Comparison of ENCODE assay signal across 17 mouse cellular contexts in genomic region chr4:72060605-72061352, GRCm38 (mm10).
A peak's percentile ranks its signal among the peaks of the same experiment; 100 is the strongest.
DNase-seq lines count a peak whose midpoint lies in the region; ATAC-seq and TF ChIP-seq lines count a peak whose summit lies in the region.
"Had no signal": no experiment of that assay in that cellular context is flagged by ENCODE, and none has a peak within 500 bp of the region (broad histone marks: within the 10 kb centered on the region; RNA-seq: fewer than 3 reads in every experiment).

No protein-coding gene starts in this region.

- TF ChIP-seq POLR2A in brain, embryonic 14.5 days (IDR thresholded peaks at IDR 0.05; ENCODE audit: borderline replicate concordance, extremely low read depth, insufficient read depth, insufficient read length, poor library complexity, severe bottlenecking), result no peak

- no peaks in the 10 kb centered on the region for H3K9me3 ChIP-seq in heart, embryonic 12.5 days (replicated peaks)
- H3K9me3 ChIP-seq in neural tube, embryonic 15.5 days (replicated peaks), result no peaks in the 10 kb centered on the region
- H3K9me3 ChIP-seq: limb, embryonic 15.5 days; midbrain, embryonic 10.5 days had no signal

- H3K27ac ChIP-seq in heart, embryonic 12.5 days (ENCODE audit: poor library complexity, severe bottlenecking), result no peak overlapping the region
- no peak overlapping the region for H3K27ac ChIP-seq in neural tube, embryonic 15.5 days (replicated peaks)
- H3K27ac ChIP-seq: limb, embryonic 15.5 days; midbrain, embryonic 10.5 days had no signal

- H3K4me3 ChIP-seq in heart, embryonic 12.5 days, result no peak overlapping the region
- no peak overlapping the region for H3K4me3 ChIP-seq in neural tube, embryonic 15.5 days (replicated peaks)
- H3K4me3 ChIP-seq: limb, embryonic 15.5 days; midbrain, embryonic 10.5 days had no signal

- no peaks in the 10 kb centered on the region for H3K36me3 ChIP-seq in heart, embryonic 12.5 days
- H3K36me3 ChIP-seq in neural tube, embryonic 15.5 days, result no peaks in the 10 kb centered on the region
- H3K36me3 ChIP-seq: limb, embryonic 15.5 days; midbrain, embryonic 10.5 days had no signal

- H3K4me1 ChIP-seq in heart, embryonic 12.5 days (replicated peaks), result no peaks in the 10 kb centered on the region
- H3K4me1 ChIP-seq in neural tube, embryonic 15.5 days, result no peaks in the 10 kb centered on the region
- H3K4me1 ChIP-seq: limb, embryonic 15.5 days; midbrain, embryonic 10.5 days had no signal

- no peaks in the 10 kb centered on the region for H3K27me3 ChIP-seq in heart, embryonic 12.5 days (replicated peaks)
- no peaks in the 10 kb centered on the region for H3K27me3 ChIP-seq in neural tube, embryonic 15.5 days (replicated peaks)
- H3K27me3 ChIP-seq: limb, embryonic 15.5 days had no signal

- no peak overlapping the region for H3K4me2 ChIP-seq in heart, embryonic 12.5 days
- H3K4me2 ChIP-seq in neural tube, embryonic 15.5 days, result no peak overlapping the region
- H3K4me2 ChIP-seq: limb, embryonic 15.5 days had no signal

- TF ChIP-seq CTCF in brain, embryonic 14.5 days (IDR thresholded peaks at IDR 0.05; ENCODE audit: borderline replicate concordance, extremely low read depth, insufficient read depth, insufficient read length), result no peak

- no peak overlapping the region for H3K9ac ChIP-seq in heart, embryonic 12.5 days
- H3K9ac ChIP-seq in neural tube, embryonic 15.5 days (replicated peaks), result no peak overlapping the region
- H3K9ac ChIP-seq: limb, embryonic 15.5 days had no signal

- peak; percentile 2 for DNase-seq in adrenal gland, postnatal 10 days
- no peak for DNase-seq in adrenal gland, postnatal 36 days
- peak; percentile 30 for DNase-seq in heart, adult 8-10 months (ENCODE audit: low spot score)
- peak; percentile 33 for DNase-seq in brain, embryonic 14.5 days (ENCODE audit: low read depth)
- peak; percentile 78 for DNase-seq in large intestine, adult 2 months (ENCODE audit: low read depth, low spot score)
- DNase-seq in left cerebral cortex, adult 9 months (ENCODE audit: low spot score in 2 of 2), result no peak
- DNase-seq: adrenal gland, postnatal 25 days; cerebellum, adult 9-11 months; layer of hippocampus, adult 9-11 months; lung, postnatal 36 days; right cerebral cortex, adult 18-20 months; spleen, adult 18-20 months; thymus, postnatal 14 days had no signal

- ATAC-seq in heart, embryonic 12.5 days (ENCODE audit: insufficient number of reproducible peaks, low FRiP score), result no peak
- ATAC-seq in neural tube, embryonic 15.5 days (ENCODE audit: low FRiP score), result no peak

- 59% methylated on average over 6 of the region's 6 CpGs for WGBS in heart, embryonic 12.5 days
- WGBS in large intestine, adult 2 months, result 26% methylated on average over 6 of the region's 6 CpGs
- WGBS in neural tube, embryonic 15.5 days, result 81% methylated on average over 6 of the region's 6 CpGs

Comparison
In these comparisons a context has a peak if more than half of its experiments do, and no peak if none do; other contexts are left out.
1. DNase-seq: peak in adrenal gland, postnatal 10 days (single experiment), heart, adult 8-10 months (single experiment), brain, embryonic 14.5 days (single experiment) and large intestine, adult 2 months (single experiment); none in adrenal gland, postnatal 36 days (0 of 2) and left cerebral cortex, adult 9 months (0 of 2).